Mouse (Mus musculus): ENCODE results near the gene Tagln2. TPM values are rescaled to one million over a fixed set of nuclear protein-coding genes. Genes with fewer than 3 reads are reported as not detected.

The Tagln2 gene
- total RNA-seq, 2 experiments from 2014 or later, result 340 to 741 TPM

GRCm38 (mm10) chr1:172501371-172502144 lies 1.7 kb downstream of the Tagln2 start:
- ATAC-seq (ENCODE audit: poor library complexity, severe bottlenecking), result peak; percentile 45

GRCm38 (mm10) chr1:172502145-172503110 lies 2.6 kb downstream of the Tagln2 start:
- no peak for ATAC-seq (ENCODE audit: poor library complexity, severe bottlenecking)

- ATAC-seq (ENCODE audit: poor library complexity, severe bottlenecking), result no peak
Observed at GRCm38 (mm10) chr1:172503111-172503997, 3.5 kb downstream of the Tagln2 start.

- no peak for ATAC-seq (ENCODE audit: poor library complexity, severe bottlenecking)
Observed at GRCm38 (mm10) chr1:172504756-172505155, 4.9 kb downstream of the Tagln2 start.

- ATAC-seq (ENCODE audit: poor library complexity, severe bottlenecking), result 0 out of 2 replicates have a peak, but pooled peaks have one; percentile 9
Observed at GRCm38 (mm10) chr1:172507001-172507400, 7.2 kb downstream of the Tagln2 start.

- no peak for ATAC-seq (ENCODE audit: poor library complexity, severe bottlenecking)
Observed at GRCm38 (mm10) chr1:172507701-172508100, 7.9 kb downstream of the Tagln2 start.

GRCm38 (mm10) chr1:172508172-172508571 lies 8.3 kb downstream of the Tagln2 start:
- ATAC-seq (ENCODE audit: poor library complexity, severe bottlenecking), result no peak

- no peak for ATAC-seq (ENCODE audit: poor library complexity, severe bottlenecking)
Observed at GRCm38 (mm10) chr1:172509235-172509634, 9.4 kb downstream of the Tagln2 start.

- no peak for ATAC-seq (ENCODE audit: poor library complexity, severe bottlenecking)
Observed at GRCm38 (mm10) chr1:172509983-172510382, 10.1 kb downstream of the Tagln2 start.

DNA sequence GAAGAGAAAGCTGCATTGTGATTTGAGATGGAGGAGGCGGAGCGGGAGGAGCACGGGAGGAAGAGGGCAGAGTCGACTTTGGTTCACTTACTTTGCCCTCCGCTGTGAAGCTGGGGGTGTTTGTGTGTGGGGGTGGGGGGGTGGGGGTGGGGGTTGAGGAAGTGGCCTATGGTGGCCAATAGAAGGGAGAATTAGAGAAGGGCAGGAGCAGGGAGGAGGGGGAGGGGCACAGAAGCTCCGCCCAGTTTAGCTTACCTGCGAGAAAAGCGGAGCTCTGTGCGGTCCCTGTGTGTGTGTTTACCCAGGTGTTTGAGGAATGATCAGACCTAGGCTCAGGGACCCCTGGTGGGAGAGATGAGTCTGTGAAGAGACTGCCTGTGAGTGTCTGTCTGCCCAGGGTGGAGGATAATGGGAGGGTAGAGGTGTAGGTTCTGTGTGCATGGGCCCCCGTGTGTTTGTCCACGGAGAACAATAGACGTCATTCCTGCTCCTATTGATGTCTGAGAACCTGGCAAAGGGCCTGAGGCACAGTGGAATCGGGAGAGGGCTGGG lies 10.7 kb downstream of the Tagln2 start:
- ATAC-seq (ENCODE audit: poor library complexity, severe bottlenecking), result no peak

DNA sequence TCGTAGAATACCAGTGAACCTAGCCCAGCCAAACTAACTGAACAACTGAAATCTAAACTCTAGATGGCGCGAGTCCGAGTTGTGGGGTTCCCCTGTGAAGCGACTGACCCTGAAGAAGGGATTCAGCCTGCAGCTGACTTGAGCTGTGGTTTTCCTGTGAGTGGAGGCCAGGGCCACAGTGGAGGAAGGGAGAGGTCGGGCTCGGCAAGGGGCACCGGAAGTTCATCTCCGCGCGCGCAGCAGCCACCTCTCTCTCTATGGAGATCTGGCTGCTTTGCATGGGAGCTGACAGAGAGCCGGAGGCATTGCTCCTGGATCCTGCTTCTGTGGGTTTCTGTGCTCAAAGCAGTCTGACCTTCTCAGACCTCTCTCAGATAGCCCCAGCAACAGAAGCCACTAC lies 13.1 kb downstream of the Tagln2 start:
- ATAC-seq (ENCODE audit: poor library complexity, severe bottlenecking), result peak; percentile 67

DNA sequence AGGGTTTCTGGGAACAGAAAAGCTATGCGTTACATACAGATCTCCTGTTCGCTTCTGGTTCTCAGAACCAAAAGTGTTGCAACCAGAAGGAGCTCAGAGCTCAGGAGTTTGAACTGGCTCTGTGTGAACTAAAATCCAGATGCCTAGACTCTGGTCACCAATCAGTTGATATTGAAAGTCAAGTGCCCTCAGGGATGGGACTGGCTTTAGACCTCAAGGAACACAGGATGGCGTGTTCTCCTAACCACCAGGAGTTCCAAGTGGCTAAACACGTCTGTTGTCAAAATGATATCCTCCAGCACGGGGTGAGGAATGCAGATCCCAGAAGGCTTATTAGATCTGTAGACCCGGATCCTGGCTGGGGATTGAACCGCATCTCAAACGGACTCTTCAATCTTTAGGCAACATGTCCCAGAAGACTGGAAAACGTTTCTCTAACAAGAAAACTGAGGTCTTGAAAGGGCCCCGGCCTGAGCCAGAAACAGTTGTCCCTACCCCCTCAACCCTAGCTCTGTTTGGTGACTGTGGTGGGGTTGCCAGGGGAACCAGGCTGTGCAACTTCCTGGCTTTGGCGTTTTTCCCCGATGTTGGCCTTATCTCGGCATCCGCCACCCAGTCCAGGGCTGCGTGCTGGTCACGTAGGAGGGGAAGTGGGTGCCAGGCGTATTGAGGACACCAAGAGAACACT lies 13.8 kb downstream of the Tagln2 start:
- peak; percentile 76 for ATAC-seq (ENCODE audit: poor library complexity, severe bottlenecking)

- no peak for ATAC-seq (ENCODE audit: poor library complexity, severe bottlenecking)
Observed at GRCm38 (mm10) chr1:172514213-172514529, 14.3 kb downstream of the Tagln2 start.

DNA sequence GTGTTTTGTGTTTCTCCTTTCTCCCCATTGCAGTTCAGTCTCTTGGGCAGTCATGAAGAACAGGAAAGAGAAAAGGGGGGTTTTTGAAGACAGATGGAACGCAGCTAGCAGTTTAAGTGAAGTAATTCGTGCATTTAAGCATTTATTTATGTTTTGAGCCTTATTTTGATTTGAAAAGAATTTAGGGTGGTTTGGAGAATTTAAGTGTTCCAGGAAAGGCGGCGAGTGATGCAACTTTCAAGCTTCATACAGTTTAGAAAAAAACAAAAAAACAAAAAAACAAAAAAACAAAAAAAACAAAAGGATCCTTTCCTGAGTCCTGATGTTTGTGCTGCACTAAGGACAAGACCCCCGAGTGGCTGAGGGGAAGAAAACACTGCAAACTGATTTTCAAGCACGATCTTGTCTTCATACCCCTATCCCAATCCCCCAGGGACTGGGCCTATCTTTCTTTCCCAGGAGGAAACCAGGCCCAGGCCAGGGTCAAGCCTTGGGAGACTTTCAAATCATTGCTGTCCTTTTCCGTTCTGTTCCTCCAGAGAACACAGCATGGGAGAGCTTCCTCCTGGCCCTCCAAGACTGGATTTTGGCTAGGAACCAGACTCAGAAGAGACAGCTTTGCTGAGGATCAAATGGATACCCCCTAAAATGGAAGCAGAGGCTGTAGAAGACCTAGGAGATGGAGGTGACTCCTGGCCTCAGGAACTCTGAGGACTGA lies 14.9 kb downstream of the Tagln2 start:
- ATAC-seq (ENCODE audit: poor library complexity, severe bottlenecking), result no peak

- peak; percentile 18 for ATAC-seq (ENCODE audit: poor library complexity, severe bottlenecking)
Observed at GRCm38 (mm10) chr1:172515396-172515795, 15.5 kb downstream of the Tagln2 start.

DNA sequence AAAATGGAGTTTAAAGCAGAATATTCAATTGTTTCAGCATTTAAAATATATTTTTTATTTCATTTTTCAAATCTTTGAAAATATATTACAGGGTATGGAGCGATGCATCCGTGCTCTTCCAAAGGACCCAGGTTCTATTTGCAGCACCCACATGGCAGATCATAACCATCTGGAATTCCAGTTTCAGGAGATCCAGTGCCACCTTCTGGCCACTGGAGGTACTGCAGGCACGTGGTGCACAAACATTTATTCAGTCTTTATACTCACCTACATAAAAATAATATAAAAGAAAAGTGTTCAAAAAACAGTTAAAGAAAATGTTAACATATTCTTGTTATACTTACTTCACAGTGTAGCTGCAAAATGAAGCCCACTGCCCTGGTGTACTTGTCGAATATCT lies 18.2 kb downstream of the Tagln2 start:
- no peak for ATAC-seq (ENCODE audit: poor library complexity, severe bottlenecking)

DNA sequence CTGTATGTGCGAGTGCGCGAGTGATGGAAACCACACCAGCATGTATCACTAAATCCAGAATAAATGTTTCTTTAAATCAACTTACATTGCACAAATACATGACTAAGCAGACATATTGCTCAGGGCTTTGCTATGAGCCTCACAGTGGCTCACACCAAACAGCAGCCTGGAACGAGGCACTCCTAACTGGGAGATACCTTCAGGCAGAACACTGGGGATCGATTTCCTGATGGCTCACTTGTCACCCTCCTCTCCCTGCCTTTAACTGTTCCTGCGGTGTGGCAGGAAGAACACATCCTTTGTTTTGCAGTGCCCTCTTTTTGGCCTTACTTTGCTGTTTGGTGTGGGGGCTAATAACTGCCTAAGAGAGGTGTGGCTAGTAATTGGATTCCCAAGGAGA lies 19.8 kb downstream of the Tagln2 start:
- ATAC-seq (ENCODE audit: poor library complexity, severe bottlenecking), result no peak

GRCm38 (mm10) chr1:172520576-172521440 lies 21.0 kb downstream of the Tagln2 start, which contains the start of gene Cfap45:
Cfap45 (plus strand) TSS chr1:172520801.
- peak; percentile 68 for ATAC-seq (ENCODE audit: poor library complexity, severe bottlenecking)

All from megakaryocyte, adult 5-6 weeks (primary cell).